Mouse (Mus musculus): ENCODE measurements around the gene Magi3.

- no peak for TF ChIP-seq POLR2A (IDR thresholded peaks at IDR 0.05; ENCODE audit: control insufficient read depth, extremely low read depth, insufficient read depth, low read length, poor library complexity)
- no peak for TF ChIP-seq CTCF (IDR thresholded peaks at IDR 0.05; ENCODE audit: borderline replicate concordance, control insufficient read depth, extremely low read depth, insufficient read depth, low read length, poor library complexity)
Measured at GRCm38 (mm10) chr3:104160603-104161002, 59.6 kb downstream of the Magi3 start.

Data from thymus, adult 2 months (tissue).